Mouse (Mus musculus) c-Kit-negative CD71-positive TER-119-positive erythroid progenitor cells, embryonic 14.5 days (primary cell): ENCODE measurements around the gene Usp21.
"Not testable (repeated sequence)": the region's sequence is repeated elsewhere in the genome, so short reads cannot be mapped to it uniquely, and the experiment has no call there.

Source experiments
- DNase-seq: peaks from one replicate; pipeline ENCODE4 v3.0.0-alpha.2; 2013; ENCODE audit warnings: low read depth, low spot score

Gene Usp21

GRCm38 (mm10) chr1:171241952-171242351 lies 45.8 kb downstream of the Usp21 start:
- DNase-seq, result not testable (repeated sequence)

- DNase-seq, result no peak
These were observed 46.9 kb downstream of the Usp21 start for GRCm38 (mm10) chr1:171240911-171241310.

DNA sequence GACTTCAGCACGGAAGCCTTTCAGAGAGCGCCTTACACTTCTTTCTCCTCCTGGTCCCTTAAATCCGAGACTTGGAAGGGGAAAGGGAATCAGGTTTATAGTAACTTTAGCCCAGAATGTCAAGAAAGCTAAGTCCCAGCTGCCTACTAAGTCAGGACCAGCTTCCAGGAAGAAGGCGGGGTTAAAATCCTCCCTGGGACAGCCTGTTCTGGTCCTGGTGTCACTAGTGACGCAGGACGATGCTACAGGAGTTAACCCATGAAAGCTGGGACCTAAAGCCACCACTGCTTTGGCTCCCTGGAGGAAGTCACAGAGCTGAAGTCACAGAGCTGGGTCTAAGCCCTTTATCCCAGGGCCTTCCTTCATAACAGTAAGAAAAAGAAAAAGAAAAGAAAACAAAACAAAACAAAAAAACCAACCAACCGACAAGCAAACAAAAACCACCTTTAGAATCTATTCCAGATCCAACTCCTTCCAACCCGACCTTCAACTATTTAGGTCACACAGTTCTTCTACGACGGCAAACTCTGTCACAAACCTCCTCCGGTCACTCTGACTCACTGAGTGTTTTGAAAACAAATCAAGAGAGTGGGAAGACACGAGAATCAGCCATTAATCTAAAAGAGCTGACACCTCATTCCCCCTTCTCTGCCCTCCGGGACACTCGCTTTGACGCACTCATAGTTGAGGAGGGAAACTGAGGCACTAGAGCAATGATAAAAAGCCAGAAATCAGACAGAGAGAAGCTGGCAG lies 47.6 kb downstream of the Usp21 start:
- DNase-seq, result no peak

DNA sequence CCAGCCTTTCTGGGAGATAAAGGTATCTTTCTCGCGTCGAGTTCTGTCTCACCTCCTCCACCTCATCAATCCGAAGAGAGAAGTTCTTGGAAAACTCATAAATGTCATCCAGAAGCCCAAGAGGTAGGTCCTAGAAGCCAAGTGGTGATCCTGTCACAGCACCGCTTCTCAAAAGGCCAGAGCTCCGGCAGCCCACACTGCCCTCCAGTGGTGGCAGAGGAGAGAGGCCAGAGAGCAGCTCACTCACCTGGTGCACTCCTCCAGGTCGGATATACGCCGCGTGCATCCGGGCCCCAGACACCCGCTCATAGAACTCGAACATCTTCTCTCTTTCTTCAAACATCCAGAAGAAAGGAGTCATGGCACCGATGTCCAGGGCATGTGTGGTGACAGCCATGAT lies 49.3 kb downstream of the Usp21 start:
- no peak for DNase-seq

DNA sequence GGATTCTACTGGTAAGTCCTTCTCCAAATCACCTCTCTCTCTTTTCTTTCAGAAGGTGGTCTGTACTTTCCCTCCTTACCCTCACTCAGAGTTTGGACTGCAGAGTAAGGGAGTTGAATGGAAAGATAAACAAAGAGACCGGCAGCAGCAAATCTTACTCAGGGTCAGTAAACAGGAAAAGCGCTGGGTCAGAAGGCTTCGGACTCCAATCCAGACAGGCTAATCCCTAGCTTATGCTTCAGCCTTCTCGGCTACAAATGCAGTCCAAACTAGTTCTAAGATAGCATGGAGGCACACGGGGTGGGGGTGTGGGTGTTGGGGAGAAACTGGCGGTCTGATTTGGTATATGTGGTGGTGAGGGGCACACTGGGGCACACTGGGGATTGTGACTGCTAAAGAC lies 50.4 kb downstream of the Usp21 start:
- no peak for DNase-seq

DNA sequence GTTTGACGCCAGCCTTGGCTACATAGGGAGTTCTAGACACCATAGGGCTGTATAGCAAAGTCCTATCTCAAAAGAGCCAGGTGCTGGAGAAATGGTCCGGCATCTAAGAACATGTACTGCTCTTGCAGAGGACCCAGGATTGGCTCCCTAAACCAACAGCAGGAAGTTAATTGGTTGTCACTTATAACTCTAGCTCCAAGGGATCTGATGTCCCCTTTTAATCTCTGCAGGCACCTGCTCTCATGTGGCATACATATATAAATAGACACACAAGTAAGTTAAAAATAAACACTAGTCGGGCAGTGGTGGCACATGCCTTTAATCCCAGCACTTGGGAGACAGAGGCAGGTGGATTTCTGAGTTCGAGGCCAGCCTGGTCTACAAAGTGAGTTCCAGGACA lies 52.0 kb downstream of the Usp21 start:
- DNase-seq, result no peak

- DNase-seq, result no peak
These were observed 53.3 kb downstream of the Usp21 start for GRCm38 (mm10) chr1:171234538-171234937.

- DNase-seq, result no peak
These were observed 53.7 kb downstream of the Usp21 start, which contains the start of gene Fcer1g for GRCm38 (mm10) chr1:171234126-171234525. Gene Fcer1g (minus strand): TSS chr1:171234365.

DNA sequence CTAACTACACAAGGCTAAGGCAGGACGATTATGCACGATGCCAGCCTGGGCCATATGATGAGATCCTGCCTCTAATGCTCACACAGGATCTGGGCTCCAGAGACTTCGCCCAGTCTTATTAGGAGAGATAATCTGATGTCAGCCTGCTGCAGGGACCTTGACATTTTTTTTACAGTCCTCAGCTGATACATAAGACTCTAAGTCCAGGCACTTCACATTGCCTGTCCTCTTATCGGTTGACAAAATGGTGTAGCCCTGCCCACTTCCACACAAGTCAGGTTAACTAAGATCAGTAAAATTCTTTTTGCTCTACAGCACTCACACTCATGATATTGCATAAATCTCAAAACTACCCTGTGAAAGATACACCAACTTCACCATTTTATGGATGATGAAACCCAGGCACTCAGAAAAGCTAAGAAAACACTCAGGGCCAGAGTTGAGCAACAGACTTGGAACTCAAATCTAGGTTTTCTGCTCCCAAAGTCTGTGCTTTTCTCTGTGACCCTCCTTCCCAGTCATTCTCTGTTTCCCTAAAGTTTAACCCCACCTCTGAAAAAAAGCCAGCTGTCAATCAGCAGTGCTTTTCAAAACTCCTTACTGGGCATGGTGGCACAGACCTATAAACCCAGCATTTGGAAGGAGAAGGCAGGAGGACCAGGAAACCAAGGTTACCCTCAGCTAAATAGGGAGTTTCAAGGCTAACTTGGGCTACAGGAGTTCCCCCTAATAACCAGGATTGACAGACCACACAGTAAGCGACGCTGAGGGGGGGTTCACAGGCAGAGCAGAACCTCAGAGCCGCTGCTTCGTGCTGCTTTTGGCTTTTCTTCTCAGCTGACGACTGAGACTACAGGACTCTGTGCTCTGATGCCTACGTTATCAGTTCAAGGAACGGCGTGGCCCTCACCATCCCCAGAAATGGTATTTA lies 54.7 kb downstream of the Usp21 start:
- DNase-seq, result no peak

DNA sequence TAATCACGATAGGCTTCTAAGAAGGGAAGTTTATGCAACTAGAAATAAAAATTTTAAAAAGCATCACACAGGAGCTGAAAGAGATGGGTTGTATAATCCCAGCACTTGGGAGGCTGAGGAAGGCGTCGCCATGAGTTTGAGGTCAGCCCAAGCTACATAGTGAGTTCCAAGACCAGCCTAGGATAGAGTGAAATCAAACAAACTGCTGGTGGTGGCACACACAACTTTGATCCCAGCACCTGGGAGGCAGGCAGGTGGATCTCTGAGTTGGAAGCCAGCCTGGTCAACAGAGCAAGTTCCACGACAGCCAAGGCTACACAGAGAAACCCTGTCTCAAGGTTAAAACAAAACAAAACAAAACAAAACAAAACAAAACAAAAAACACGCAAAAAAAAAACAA lies 55.4 kb downstream of the Usp21 start:
- no peak for DNase-seq
